Mouse (Mus musculus) liver, adult 2 months (tissue): ENCODE data around the gene Abhd2. TPM values are rescaled to one million over a fixed set of nuclear protein-coding genes. Genes with fewer than 3 reads are reported as not detected.

Source experiments
- DNase-seq: peaks from one replicate; pipeline ENCODE4 v3.0.0-alpha.2; 2011; ENCODE audit warnings: low read depth, low spot score; ENCODE audit errors: extremely low read depth
- H3K27ac ChIP-seq: fragments of 200-500 bp; replicated peaks from 2 replicates; pipeline ENCODE4 v1.5.1; 2012; ENCODE audit warnings: low read depth, mild to moderate bottlenecking, control low read depth, inconsistent platforms, low read length; ENCODE audit not compliant: insufficient read depth
- H3K27me3 ChIP-seq: fragments of 200-500 bp; 2 replicates; pipeline ENCODE4 v1.6.1; 2012; ENCODE audit warnings: mild to moderate bottlenecking, moderate library complexity, low read length, inconsistent platforms; ENCODE audit not compliant: control insufficient read depth, insufficient read depth
- H3K36me3 ChIP-seq: fragments of 200-500 bp; 2 replicates; pipeline ENCODE4 v1.6.1; 2012; ENCODE audit warnings: low read length, inconsistent platforms; ENCODE audit not compliant: control insufficient read depth, insufficient read depth
- H3K4me1 ChIP-seq: fragments of 200-500 bp; 2 replicates; pipeline ENCODE4 v1.6.1; 2011; ENCODE audit warnings: low read length; ENCODE audit not compliant: control insufficient read depth, insufficient read depth
- H3K4me3 ChIP-seq: fragments of 200-500 bp; 2 replicates; pipeline ENCODE4 v1.5.1; 2011; ENCODE audit warnings: low read depth, mild to moderate bottlenecking, control low read depth, low read length, moderate library complexity; ENCODE audit not compliant: insufficient read depth
- H3K79me2 ChIP-seq: fragments of 200-500 bp; 2 replicates; pipeline ENCODE4 v1.6.1; 2012; ENCODE audit warnings: inconsistent platforms, mild to moderate bottlenecking, low read length, moderate library complexity; ENCODE audit not compliant: control insufficient read depth, insufficient read depth
- H3K9ac ChIP-seq: fragments of 200-500 bp; 2 replicates; pipeline ENCODE4 v1.6.1; 2012; ENCODE audit warnings: low read depth, mild to moderate bottlenecking, control low read depth, inconsistent platforms, low read length
- CTCF ChIP-seq: fragments of 200-500 bp; IDR thresholded peaks from 2 replicates; pipeline ENCODE4 v1.5.1; 2011; ENCODE audit warnings: low read depth, low read length, control low read depth
- POLR2A ChIP-seq: fragments of 200-500 bp; IDR thresholded peaks from 2 replicates; pipeline ENCODE4 v1.6.1; 2011; ENCODE audit warnings: low read length, control low read depth; ENCODE audit not compliant: insufficient read depth; ENCODE audit errors: extremely low read depth
- WGBS: fragments of 180-500 bp; shearing (Covaris S2); methylation state at CpG from one replicate; pipeline ENCODE4 v1.1.7; 2018; 5-methylcytosine and 5-hydroxymethylcytosine counted together
- polyA plus RNA-seq: library from polyadenylated mRNA; depleted of rRNA; stranded (reverse); fragments of >200 nt; gene quantifications from 2 replicates; pipeline ENCODE4 v1.2.3, GENCODE M21; 2012
- total RNA-seq: library from RNA; depleted of rRNA; stranded (reverse); fragments of >200 nt; gene quantifications from 2 replicates; pipeline ENCODE4 v1.2.3, GENCODE M21; 2014

Gene Abhd2
- total and polyA plus RNA-seq, 2 experiments = 46.4 to 51.2 TPM

DNA sequence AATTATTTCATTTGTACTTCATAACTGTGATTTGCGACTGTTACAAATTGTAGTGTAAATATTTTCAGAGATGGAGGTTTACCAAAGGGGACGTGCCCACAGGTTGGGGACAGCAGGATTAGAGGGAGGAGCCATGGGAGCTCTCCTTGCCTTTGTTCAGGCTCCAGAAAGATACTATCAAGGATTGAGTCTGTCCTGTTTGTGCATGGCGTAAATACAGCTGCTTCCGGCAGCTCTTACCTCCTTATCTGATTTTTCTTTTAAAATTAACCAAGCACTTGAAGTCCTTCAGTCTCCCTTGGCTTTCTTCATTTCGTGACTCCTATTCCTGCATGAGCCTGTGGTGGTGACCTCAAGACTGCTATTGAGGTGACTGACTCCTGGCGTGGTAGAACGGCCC is 26.5 kb downstream of the Abhd2 start:
- Histone ChIP-seq H3K4me3 (no peak overlapping the region), H3K79me2 (peaks cover 8% of the 10 kb centered on the region; the same call in 1 of the 2 replicates), H3K9ac (no peak overlapping the region), H3K27me3 (no peaks in the 10 kb centered on the region), H3K27ac (no peak overlapping the region), H3K4me1 (no peaks in the 10 kb centered on the region; the same call in 1 of the 2 replicates), H3K36me3 (peaks cover 4% of the 10 kb centered on the region)
- no peak for DNase-seq
- WGBS = 52% methylated on average over 7 of the region's 7 CpGs
- TF ChIP-seq POLR2A = no peak
- TF ChIP-seq CTCF = no peak

DNA sequence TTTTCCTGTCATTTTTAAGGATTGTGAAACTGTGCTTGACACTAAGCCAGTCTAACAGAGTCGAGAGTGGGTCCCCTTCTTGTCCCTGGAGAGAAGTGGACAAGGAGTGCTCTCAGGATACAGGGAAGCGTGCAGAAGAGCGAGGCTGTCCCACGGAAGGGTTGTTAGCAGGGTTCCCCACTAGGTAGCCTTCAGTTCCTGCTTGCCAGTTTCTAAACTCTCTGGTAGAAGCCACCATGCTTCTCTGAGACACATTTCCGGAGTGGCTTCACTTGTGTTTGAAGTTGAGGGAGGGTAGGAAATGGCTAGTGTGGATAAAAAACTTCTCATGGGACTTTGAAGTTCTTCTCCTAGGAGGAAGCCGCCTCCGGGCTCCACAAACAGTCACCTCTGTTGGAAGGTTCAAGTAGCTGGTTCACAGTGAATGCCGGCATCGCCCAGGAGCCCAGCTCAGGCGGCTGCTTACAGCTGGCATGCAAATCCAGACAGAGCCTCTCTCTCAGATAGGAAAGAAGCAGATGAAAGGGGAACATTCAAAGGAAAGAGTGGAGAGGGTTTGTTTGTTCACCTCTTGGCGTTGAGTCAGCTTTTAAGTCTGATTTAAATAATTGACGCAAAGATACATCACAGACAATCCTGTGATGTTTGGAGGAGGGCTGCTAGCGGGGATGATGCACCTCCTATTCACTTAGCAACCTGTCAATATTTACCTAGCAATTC is 27.6 kb downstream of the Abhd2 start:
- H3K9ac ChIP-seq = no peak overlapping the region
- peaks cover 4% of the 10 kb centered on the region for H3K36me3 ChIP-seq
- peaks cover 8% of the 10 kb centered on the region; the same call in 1 of the 2 replicates for H3K79me2 ChIP-seq
- TF ChIP-seq CTCF (no peak), POLR2A (no peak)
- no peaks in the 10 kb centered on the region for H3K27me3 ChIP-seq
- no peaks in the 10 kb centered on the region; the same call in 1 of the 2 replicates for H3K4me1 ChIP-seq
- no peak for DNase-seq
- 37% methylated on average over 13 of the region's 13 CpGs for WGBS
- H3K27ac ChIP-seq = no peak overlapping the region
- H3K4me3 ChIP-seq = no peak overlapping the region

DNA sequence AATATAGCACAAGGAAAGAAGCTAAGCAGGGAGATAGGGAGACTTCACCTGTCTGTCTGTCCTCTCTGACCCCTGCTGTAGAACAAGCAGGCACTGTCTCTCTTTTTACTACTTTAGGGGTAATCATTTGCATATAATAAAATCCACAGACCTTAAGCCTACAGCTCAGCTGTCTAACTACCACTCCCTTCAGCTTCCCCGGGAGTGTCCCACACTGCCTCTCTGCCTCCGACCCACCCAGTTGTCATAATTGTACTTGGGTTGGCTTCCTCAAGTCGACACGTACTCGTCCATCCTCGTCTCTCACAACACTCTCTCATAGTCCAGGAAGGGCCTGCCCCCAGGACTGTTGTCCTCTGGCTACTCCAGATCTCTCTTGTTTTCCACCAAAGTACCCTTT is 29.1 kb downstream of the Abhd2 start:
- H3K9ac ChIP-seq = no peak overlapping the region
- H3K27me3 ChIP-seq = no peaks in the 10 kb centered on the region
- H3K79me2 ChIP-seq = peaks cover 9% of the 10 kb centered on the region; the same call in 1 of the 2 replicates
- no peaks in the 10 kb centered on the region for H3K4me1 ChIP-seq
- no peak for DNase-seq
- 87% methylated on average over 6 of the region's 6 CpGs for WGBS
- no peak overlapping the region for H3K27ac ChIP-seq
- TF ChIP-seq CTCF = no peak
- TF ChIP-seq POLR2A = no peak
- H3K36me3 ChIP-seq = peaks cover 4% of the 10 kb centered on the region
- no peak overlapping the region for H3K4me3 ChIP-seq

DNA sequence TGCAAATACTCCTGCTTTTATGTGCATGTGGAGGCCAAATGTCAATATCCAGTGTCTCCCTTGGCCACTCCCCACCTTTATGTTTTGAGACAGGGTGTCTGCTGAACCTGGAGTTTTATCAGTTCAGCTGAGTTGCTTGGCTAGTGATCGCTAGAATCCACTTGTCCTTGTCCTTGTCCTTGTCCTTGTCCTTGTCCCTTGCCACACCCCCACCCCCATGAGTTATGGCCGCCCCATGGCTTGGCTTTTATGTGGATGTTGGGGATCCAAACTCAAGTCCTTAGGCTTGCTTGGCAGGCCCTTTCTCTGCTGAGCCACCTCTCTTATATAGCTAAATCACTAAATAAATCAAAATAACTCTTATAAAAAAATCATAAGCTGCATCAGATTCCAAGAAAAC is 29.6 kb downstream of the Abhd2 start:
- 83% methylated on average over 2 of the region's 2 CpGs for WGBS
- TF ChIP-seq POLR2A (no peak), CTCF (no peak)
- DNase-seq = no peak
- H3K36me3 ChIP-seq = peaks cover 4% of the 10 kb centered on the region
- H3K9ac ChIP-seq = no peak overlapping the region
- H3K79me2 ChIP-seq = peaks cover 9% of the 10 kb centered on the region; the same call in 1 of the 2 replicates
- no peak overlapping the region for H3K4me3 ChIP-seq
- no peaks in the 10 kb centered on the region for H3K4me1 ChIP-seq
- no peaks in the 10 kb centered on the region for H3K27me3 ChIP-seq
- H3K27ac ChIP-seq = no peak overlapping the region

DNA sequence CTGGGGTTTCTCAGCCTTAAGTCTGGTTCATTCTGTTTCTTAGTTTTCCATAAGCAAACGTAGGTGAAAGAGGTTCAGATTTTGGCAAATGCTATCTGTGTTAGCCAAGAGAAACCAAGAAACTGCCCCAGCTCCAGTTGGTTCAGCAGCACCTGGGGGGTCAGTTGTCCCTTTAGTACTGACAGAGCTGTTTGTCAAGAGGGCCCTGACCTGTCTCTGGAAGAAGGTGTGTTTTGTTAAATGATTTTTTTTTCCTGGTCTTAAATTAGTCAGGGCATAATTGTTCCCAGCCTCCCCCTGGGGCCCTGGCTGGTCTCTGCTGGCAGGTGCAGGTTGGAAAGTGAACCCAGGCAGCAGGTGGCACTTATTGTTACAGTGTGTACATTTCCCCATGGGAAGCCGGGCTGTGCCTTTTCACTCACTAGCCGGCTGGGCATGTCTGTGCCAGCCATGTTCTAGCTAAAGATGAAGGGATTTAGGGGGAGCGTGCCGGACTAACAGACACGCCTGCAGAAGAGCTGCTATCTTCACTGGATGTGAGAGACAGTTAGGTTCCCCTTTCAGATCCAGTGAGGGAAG is 30.3 kb downstream of the Abhd2 start:
- no peak for DNase-seq
- no peaks in the 10 kb centered on the region for H3K27me3 ChIP-seq
- no peaks in the 10 kb centered on the region for H3K36me3 ChIP-seq
- H3K4me3 ChIP-seq = no peak overlapping the region
- no peak overlapping the region for H3K9ac ChIP-seq
- no peak overlapping the region for H3K27ac ChIP-seq
- 85% methylated on average over 6 of the region's 6 CpGs for WGBS
- TF ChIP-seq POLR2A = no peak
- TF ChIP-seq CTCF = no peak
- peaks cover 9% of the 10 kb centered on the region; the same call in 1 of the 2 replicates for H3K79me2 ChIP-seq
- H3K4me1 ChIP-seq = no peaks in the 10 kb centered on the region

DNA sequence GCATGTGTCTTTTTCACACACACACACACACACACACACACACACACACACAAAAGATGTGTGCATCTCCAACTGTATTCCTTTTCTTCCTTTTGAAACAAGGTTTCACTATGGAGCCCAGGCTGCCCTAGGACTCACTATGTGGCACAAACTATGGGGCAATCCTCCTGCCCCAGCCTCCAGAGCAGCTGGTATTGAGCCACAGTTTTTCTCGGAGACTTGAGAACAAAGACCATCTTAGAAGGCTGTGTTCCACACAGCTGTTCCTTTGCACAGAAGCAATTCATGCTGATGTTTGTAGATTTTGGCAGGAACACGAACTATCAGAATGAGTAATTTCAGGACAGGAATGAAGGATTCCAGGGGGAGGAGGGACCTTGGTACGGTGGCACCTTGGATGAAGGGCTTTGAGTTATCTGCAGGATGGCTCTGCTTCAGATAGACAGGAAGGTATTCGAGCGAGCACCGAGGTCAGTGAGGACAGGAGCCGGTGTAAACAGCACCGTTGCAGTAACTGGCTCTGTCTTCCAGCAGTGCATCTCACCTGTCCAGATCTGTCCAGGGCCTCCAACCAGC is 35.5 kb downstream of the Abhd2 start:
- H3K27me3 ChIP-seq = no peaks in the 10 kb centered on the region
- H3K4me3 ChIP-seq = no peak overlapping the region
- TF ChIP-seq CTCF = no peak
- no peak for TF ChIP-seq POLR2A
- peak; percentile 34 for DNase-seq
- peaks cover 3% of the 10 kb centered on the region; the same call in 1 of the 2 replicates for H3K79me2 ChIP-seq
- peaks cover 34% of the 10 kb centered on the region for H3K4me1 ChIP-seq
- WGBS = 15% methylated on average over 8 of the region's 8 CpGs
- H3K36me3 ChIP-seq = no peaks in the 10 kb centered on the region
- H3K27ac ChIP-seq = no peak overlapping the region
- no peak overlapping the region for H3K9ac ChIP-seq
